ENCODE assay signal across 23 mouse cellular contexts in genomic region chr7:29898351-29898750, GRCm38 (mm10). TPM values are rescaled to one million over a fixed set of nuclear protein-coding genes. Genes with fewer than 3 reads are reported as not detected.
DNase-seq lines count a peak whose midpoint lies in the region; ATAC-seq and TF ChIP-seq lines count a peak whose summit lies in the region.
"Had no signal": no experiment of that assay in that cellular context is flagged by ENCODE, and none has a peak within 500 bp of the region (broad histone marks: within the 10 kb centered on the region; RNA-seq: fewer than 3 reads in every experiment).

No protein-coding gene starts in this region.

- H3K4me2 ChIP-seq in kidney, postnatal 0 days (ENCODE audit: low read length) = no peak overlapping the region
- H3K4me2 ChIP-seq in kidney, embryonic 16.5 days (replicated peaks; ENCODE audit: low read depth, low read length) = no peak overlapping the region
- H3K4me2 ChIP-seq in lung, embryonic 14.5 days = no peak overlapping the region
- H3K4me2 ChIP-seq: heart, embryonic 11.5 days; hindbrain, embryonic 13.5 days; liver, embryonic 15.5 days; neural tube, embryonic 12.5 days had no signal

- H3K9ac ChIP-seq in kidney, postnatal 0 days (ENCODE audit: low read depth, low read length) = no peak overlapping the region
- no peak overlapping the region for H3K9ac ChIP-seq in kidney, embryonic 16.5 days (replicated peaks; ENCODE audit: low read length)
- H3K9ac ChIP-seq in lung, embryonic 14.5 days = no peak overlapping the region
- H3K9ac ChIP-seq: hindbrain, embryonic 13.5 days; liver, embryonic 15.5 days; neural tube, embryonic 12.5 days had no signal

- H3K27ac ChIP-seq in kidney, postnatal 0 days = no peak overlapping the region
- H3K27ac ChIP-seq in kidney, embryonic 16.5 days (ENCODE audit: low read length) = no peak overlapping the region
- no peak overlapping the region for H3K27ac ChIP-seq in lung, embryonic 14.5 days (ENCODE audit: low read depth)
- H3K27ac ChIP-seq: hindbrain, embryonic 13.5 days; liver, embryonic 15.5 days; neural tube, embryonic 12.5 days had no signal

- TF ChIP-seq CTCF in kidney, postnatal 0 days (IDR thresholded peaks at IDR 0.05; ENCODE audit: low read depth) = peak; percentile 15; the same call in 1 of the 2 replicates
- TF ChIP-seq CTCF in lung, embryonic 14.5 days (IDR thresholded peaks at IDR 0.05; ENCODE audit: low read depth) = peak; percentile 15; the same call in 1 of the 2 replicates

- H3K36me3 ChIP-seq in kidney, postnatal 0 days (ENCODE audit: insufficient read depth, low read length) = peaks cover 58% of the 10 kb centered on the region
- H3K36me3 ChIP-seq in kidney, embryonic 16.5 days (ENCODE audit: insufficient read depth, low read length) = peaks cover 74% of the 10 kb centered on the region
- peaks cover 86% of the 10 kb centered on the region for H3K36me3 ChIP-seq in lung, embryonic 14.5 days (ENCODE audit: insufficient read depth)

- no peak for ATAC-seq in kidney, postnatal 0 days (replicated peaks; ENCODE audit: low FRiP score, low read depth)
- no peak for ATAC-seq in kidney, embryonic 16.5 days (ENCODE audit: low FRiP score, low TSS enrichment)
- ATAC-seq in lung, embryonic 14.5 days (ENCODE audit: insufficient read depth) = no peak
- ATAC-seq: forebrain, embryonic 16.5 days had no signal

- H3K27me3 ChIP-seq in kidney, postnatal 0 days (ENCODE audit: insufficient read depth, low read length) = no peaks in the 10 kb centered on the region
- no peaks in the 10 kb centered on the region for H3K27me3 ChIP-seq in kidney, embryonic 16.5 days (ENCODE audit: insufficient read depth, low read length)
- no peaks in the 10 kb centered on the region for H3K27me3 ChIP-seq in lung, embryonic 14.5 days (ENCODE audit: insufficient read depth, low read length)
- H3K27me3 ChIP-seq: hindbrain, embryonic 13.5 days; liver, embryonic 15.5 days; neural tube, embryonic 12.5 days had no signal

- intact Hi-C loops in left cerebral cortex, postnatal 10 days (cut with DNase I) = loop anchor here (10.0 kb wide), 1 partner anchor 74 kb away; no protein-coding TSS in a partner anchor

- DNase-seq in kidney, postnatal 0 days (ENCODE audit: low spot score) = no peak
- no peak for DNase-seq in lung, embryonic 14.5 days
- no peak for DNase-seq in lung, adult 18-20 months
- DNase-seq in R1 (ENCODE audit: low read depth, low spot score) = peak; percentile 73
- peak; percentile 10 for DNase-seq in naive thymus-derived CD4-positive, alpha-beta T cell, adult 2 months (ENCODE audit: low read depth)
- DNase-seq in left cerebral cortex, postnatal 10 days (ENCODE audit: extremely low spot score in 1 of 2, low spot score in 2 of 2) = no peak
- DNase-seq in kidney, adult 9 months = no peak
- DNase-seq: adrenal gland, adult 8-10 months; cerebellum, adult 2 months; cerebellum, postnatal 14 days; heart, postnatal 4 days; kidney, adult 18-20 months; kidney, postnatal 10 days; left cerebral cortex, postnatal 4 days; lung, postnatal 14 days; midbrain, embryonic 14.5 days had no signal

- peaks cover 24% of the 10 kb centered on the region for H3K9me3 ChIP-seq in kidney, postnatal 0 days (replicated peaks; ENCODE audit: low read length)
- H3K9me3 ChIP-seq in kidney, embryonic 16.5 days (ENCODE audit: low read length) = peaks cover 32% of the 10 kb centered on the region
- H3K9me3 ChIP-seq in lung, embryonic 14.5 days (ENCODE audit: low read depth, low read length) = peaks cover 29% of the 10 kb centered on the region

- H3K4me3 ChIP-seq in kidney, postnatal 0 days (replicated peaks; ENCODE audit: low read depth, low read length) = no peak overlapping the region
- H3K4me3 ChIP-seq in kidney, embryonic 16.5 days (ENCODE audit: low read length) = no peak overlapping the region
- no peak overlapping the region for H3K4me3 ChIP-seq in lung, embryonic 14.5 days (ENCODE audit: low read depth, low read length)
- H3K4me3 ChIP-seq: erythroblast, embryonic 14.5 days; hindbrain, embryonic 13.5 days; liver, embryonic 15.5 days; neural tube, embryonic 12.5 days had no signal

- 95% methylated on average over 4 of the region's 4 CpGs for whole genome bisulfite sequencing in kidney, postnatal 0 days
- WGBS in kidney, embryonic 16.5 days = 92% methylated on average over 4 of the region's 4 CpGs
- WGBS in lung, embryonic 14.5 days = 95% methylated on average over 4 of the region's 4 CpGs

- H3K4me1 ChIP-seq in kidney, postnatal 0 days (replicated peaks; ENCODE audit: insufficient read depth, low read length) = no peaks in the 10 kb centered on the region
- no peaks in the 10 kb centered on the region for H3K4me1 ChIP-seq in kidney, embryonic 16.5 days (ENCODE audit: insufficient read depth, low read length)
- no peaks in the 10 kb centered on the region for H3K4me1 ChIP-seq in lung, embryonic 14.5 days (ENCODE audit: insufficient read depth)
- H3K4me1 ChIP-seq: hindbrain, embryonic 13.5 days; liver, embryonic 15.5 days; neural tube, embryonic 12.5 days had no signal

RNA-seq across cellular contexts. Expression of gene Zfp27, which starts 8.0 kb away (rescaled TPM):
- polyA plus RNA-seq in kidney, postnatal 0 days (2015; fragmentation: Nextera tagmentation; extraction: Ambion mirVana) = 7.7 and 7.8 TPM in 2 replicates
- polyA plus RNA-seq in kidney, embryonic 16.5 days (2015; fragmentation: Nextera tagmentation; extraction: Ambion mirVana) = 12.0 and 12.1 TPM in 2 replicates
- polyA plus RNA-seq in lung, embryonic 14.5 days (2014; fragmentation: Nextera tagmentation; extraction: Ambion mirVana) = 11.3 and 12.6 TPM in 2 replicates
- 10 to 100 TPM; 21.4 to 21.9 TPM for total RNA-seq in left cerebral cortex, postnatal 10 days (2021)

RNA-seq across cellular contexts. Expression of gene Zfp383, which starts 9.7 kb away (rescaled TPM):
- 3.9 and 4.7 TPM in 2 replicates for polyA plus RNA-seq in kidney, postnatal 0 days (2015; fragmentation: Nextera tagmentation; extraction: Ambion mirVana)
- polyA plus RNA-seq in kidney, embryonic 16.5 days (2015; fragmentation: Nextera tagmentation; extraction: Ambion mirVana) = 5.3 and 5.7 TPM in 2 replicates
- 4.6 and 5.7 TPM in 2 replicates for polyA plus RNA-seq in lung, embryonic 14.5 days (2014; fragmentation: Nextera tagmentation; extraction: Ambion mirVana)
- 1 to 10 TPM; 7.9 to 8.0 TPM for total RNA-seq in left cerebral cortex, postnatal 10 days (2021)
- polyA plus RNA-seq: erythroblast, embryonic 14.5 days had no signal

RNA-seq across cellular contexts. Expression of gene Zfp420, which starts 38.6 kb away (rescaled TPM):
- 5.5 and 5.6 TPM in 2 replicates for polyA plus RNA-seq in kidney, postnatal 0 days (2015; fragmentation: Nextera tagmentation; extraction: Ambion mirVana)
- polyA plus RNA-seq in kidney, embryonic 16.5 days (2015; fragmentation: Nextera tagmentation; extraction: Ambion mirVana) = 8.0 and 9.3 TPM in 2 replicates
- 6.5 and 8.6 TPM in 2 replicates for polyA plus RNA-seq in lung, embryonic 14.5 days (2014; fragmentation: Nextera tagmentation; extraction: Ambion mirVana)
- total RNA-seq in left cerebral cortex, postnatal 10 days (2021) = 10 to 100 TPM; 14.6 to 14.7 TPM
- polyA plus RNA-seq: erythroblast, embryonic 14.5 days had no signal

RNA-seq across cellular contexts. Expression of gene Zfp940, which starts 44.9 kb away (rescaled TPM):
- polyA plus RNA-seq in kidney, postnatal 0 days (2015; fragmentation: Nextera tagmentation; extraction: Ambion mirVana) = 4.6 TPM in 2 replicates
- polyA plus RNA-seq in kidney, embryonic 16.5 days (2015; fragmentation: Nextera tagmentation; extraction: Ambion mirVana) = 6.0 and 6.4 TPM in 2 replicates
- polyA plus RNA-seq in lung, embryonic 14.5 days (2014; fragmentation: Nextera tagmentation; extraction: Ambion mirVana) = 6.0 and 7.2 TPM in 2 replicates
- total RNA-seq in left cerebral cortex, postnatal 10 days (2021) = 10 to 100 TPM; 17.0 to 24.6 TPM
- polyA plus RNA-seq: erythroblast, embryonic 14.5 days had no signal

RNA-seq across cellular contexts. Expression of gene Zfp74, which starts 55.5 kb away (rescaled TPM):
- polyA plus RNA-seq in kidney, postnatal 0 days (2015; fragmentation: Nextera tagmentation; extraction: Ambion mirVana) = 5.6 and 6.7 TPM in 2 replicates
- 11.4 and 14.2 TPM in 2 replicates for polyA plus RNA-seq in kidney, embryonic 16.5 days (2015; fragmentation: Nextera tagmentation; extraction: Ambion mirVana)
- polyA plus RNA-seq in lung, embryonic 14.5 days (2014; fragmentation: Nextera tagmentation; extraction: Ambion mirVana) = 12.4 and 13.2 TPM in 2 replicates
- total RNA-seq in left cerebral cortex, postnatal 10 days (2021) = 10 to 100 TPM; 22.6 to 23.4 TPM

Comparison
In these comparisons a context has a peak if more than half of its experiments do, and no peak if none do; other contexts are left out.
1. DNase-seq: peak in R1 (single experiment) and naive thymus-derived CD4-positive, alpha-beta T cell, adult 2 months (single experiment); none in kidney, postnatal 0 days (single experiment), lung, embryonic 14.5 days (single experiment), lung, adult 18-20 months (0 of 2), left cerebral cortex, postnatal 10 days (0 of 2) and kidney, adult 9 months (single experiment).